Mouse (Mus musculus): ENCODE results near the gene Mdga2. TPM values are rescaled to one million over a fixed set of nuclear protein-coding genes. Genes with fewer than 3 reads are reported as not detected.
A peak's percentile ranks its signal among the peaks of the same experiment; 100 is the strongest.

Gene Mdga2
- polyA plus RNA-seq, 1 experiment from 2014 or later = 8.7 TPM

DNA sequence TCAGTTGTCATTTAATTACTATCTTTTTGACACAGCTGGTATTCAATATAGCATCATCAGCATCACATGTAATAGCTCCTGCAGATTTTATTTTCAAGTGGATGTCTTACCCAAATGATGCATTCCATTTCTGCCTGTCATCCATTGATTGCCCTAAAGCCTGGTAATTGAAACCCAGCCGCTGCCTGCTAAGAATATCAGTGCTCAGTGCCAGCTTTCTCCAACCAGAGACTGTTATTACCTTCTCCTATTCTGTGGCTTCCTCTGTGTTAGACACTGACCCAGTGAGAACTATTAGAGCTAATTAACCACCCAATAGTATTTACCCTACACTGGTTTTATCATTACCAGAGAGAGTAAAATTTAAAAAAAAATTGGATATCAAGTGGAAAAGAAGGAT, 333.7 kb downstream of the Mdga2 start:
- 32% methylated on average over 1 of the region's 1 CpGs for WGBS
- DNase-seq (ENCODE audit: low spot score) = peak; percentile 53
- peak overlapping the region; percentile 49; the same call in 1 of the 2 replicates for H3K27ac ChIP-seq (ENCODE audit: low read depth, low read length)

DNA sequence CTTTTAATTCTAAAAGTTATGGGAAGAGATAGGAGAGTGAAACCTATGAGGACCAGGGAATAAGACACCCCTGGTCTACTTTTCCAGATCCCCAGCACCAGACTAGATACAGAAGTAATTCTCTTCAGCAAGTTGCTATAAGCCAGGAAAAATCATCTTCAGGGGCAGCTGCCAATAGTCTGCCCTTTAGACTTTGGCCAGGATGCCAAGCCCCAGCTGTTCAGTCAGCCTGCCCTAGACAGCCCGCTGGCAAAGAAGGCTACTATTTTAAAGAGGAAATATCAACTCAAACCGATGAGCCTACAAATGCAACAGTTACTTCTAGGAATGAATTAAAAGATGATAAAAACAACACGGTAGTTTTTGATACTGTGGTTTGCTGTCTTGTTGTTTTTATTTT, 356.1 kb downstream of the Mdga2 start:
- ATAC-seq (no peak), DNase-seq (ENCODE audit: low spot score) (no peak)
- Histone ChIP-seq H3K27me3 (replicated peaks; ENCODE audit: control insufficient read depth, insufficient read depth, low read length) (no peaks in the 10 kb centered on the region), H3K9me3 (replicated peaks; ENCODE audit: control insufficient read depth, low read length) (no peaks in the 10 kb centered on the region), H3K27ac (ENCODE audit: low read depth, low read length) (no peak overlapping the region), H3K4me3 (ENCODE audit: low read depth, low read length) (no peak overlapping the region), H3K4me1 (ENCODE audit: control insufficient read depth, insufficient read depth, low read length) (no peaks in the 10 kb centered on the region), H3K36me3 (ENCODE audit: control insufficient read depth, insufficient read depth, low read length) (no peaks in the 10 kb centered on the region), H3K4me2 (ENCODE audit: low read length) (no peak overlapping the region), H3K9ac (ENCODE audit: low read length) (no peak overlapping the region)
- WGBS = 82% methylated on average over 3 of the region's 3 CpGs

More for the DNA sequence above, 333.7 kb downstream of the Mdga2 start:
- Histone ChIP-seq H3K9ac (ENCODE audit: low read length) (no peak overlapping the region), H3K27me3 (replicated peaks; ENCODE audit: control insufficient read depth, insufficient read depth, low read length) (no peaks in the 10 kb centered on the region), H3K4me3 (ENCODE audit: low read depth, low read length) (no peak overlapping the region), H3K36me3 (ENCODE audit: control insufficient read depth, insufficient read depth, low read length) (no peaks in the 10 kb centered on the region), H3K9me3 (replicated peaks; ENCODE audit: control insufficient read depth, low read length) (no peaks in the 10 kb centered on the region), H3K4me2 (ENCODE audit: low read length) (no peak overlapping the region), H3K4me1 (ENCODE audit: control insufficient read depth, insufficient read depth, low read length) (no peaks in the 10 kb centered on the region)
- peak; percentile 54 for ATAC-seq

DNA sequence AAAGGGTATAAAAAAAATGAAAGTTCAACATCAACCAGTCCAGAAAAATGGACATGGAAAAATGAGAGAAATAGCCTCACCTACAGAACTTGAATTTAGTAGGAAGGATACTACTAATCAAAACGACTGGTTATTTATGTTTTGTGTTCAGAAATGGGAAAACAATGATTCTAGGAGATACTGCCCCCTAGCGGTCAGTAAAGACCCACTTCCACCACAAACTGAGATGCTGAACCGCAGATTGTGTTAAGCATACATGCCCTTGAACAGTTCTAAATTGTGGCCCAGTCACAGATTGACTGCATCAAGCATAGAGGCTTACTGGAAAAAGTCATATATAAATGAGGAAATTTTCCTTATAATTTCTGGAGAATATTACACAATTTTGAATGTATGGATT, 369.2 kb downstream of the Mdga2 start:
- Histone ChIP-seq H3K4me2 (ENCODE audit: low read length) (no peak overlapping the region), H3K4me1 (ENCODE audit: control insufficient read depth, insufficient read depth, low read length) (no peaks in the 10 kb centered on the region), H3K4me3 (ENCODE audit: low read depth, low read length) (no peak overlapping the region), H3K27ac (ENCODE audit: low read depth, low read length) (no peak overlapping the region), H3K9ac (ENCODE audit: low read length) (no peak overlapping the region), H3K9me3 (replicated peaks; ENCODE audit: control insufficient read depth, low read length) (no peaks in the 10 kb centered on the region), H3K27me3 (replicated peaks; ENCODE audit: control insufficient read depth, insufficient read depth, low read length) (no peaks in the 10 kb centered on the region), H3K36me3 (ENCODE audit: control insufficient read depth, insufficient read depth, low read length) (no peaks in the 10 kb centered on the region)
- ATAC-seq = no peak
- 15% methylated on average over 3 of the region's 3 CpGs for whole genome bisulfite sequencing
- peak; percentile 58 for DNase-seq (ENCODE audit: low spot score)

DNA sequence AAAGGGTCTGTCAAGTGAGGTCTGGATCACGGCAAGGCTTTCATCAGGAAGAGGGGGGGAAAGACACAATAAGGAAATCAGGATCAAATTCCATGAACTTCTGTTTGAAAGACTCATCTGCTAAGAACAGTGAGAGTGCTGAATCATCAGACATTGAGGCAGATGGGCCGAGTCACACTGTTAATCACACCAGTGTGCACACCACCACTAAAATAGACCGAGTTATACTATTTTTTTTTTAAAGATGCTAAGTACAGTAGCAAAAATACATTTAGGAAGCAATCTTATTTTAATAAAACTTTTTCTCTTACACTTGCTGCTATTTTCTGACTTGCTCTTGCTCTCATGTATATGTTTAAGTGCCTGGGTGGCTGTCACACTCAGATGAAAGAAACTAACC, 382.0 kb downstream of the Mdga2 start:
- Histone ChIP-seq H3K4me2 (ENCODE audit: low read length) (no peak overlapping the region), H3K4me1 (ENCODE audit: control insufficient read depth, insufficient read depth, low read length) (no peaks in the 10 kb centered on the region), H3K27ac (ENCODE audit: low read depth, low read length) (no peak overlapping the region), H3K27me3 (replicated peaks; ENCODE audit: control insufficient read depth, insufficient read depth, low read length) (no peaks in the 10 kb centered on the region), H3K4me3 (ENCODE audit: low read depth, low read length) (no peak overlapping the region), H3K9me3 (replicated peaks; ENCODE audit: control insufficient read depth, low read length) (no peaks in the 10 kb centered on the region), H3K9ac (ENCODE audit: low read length) (no peak overlapping the region), H3K36me3 (ENCODE audit: control insufficient read depth, insufficient read depth, low read length) (no peaks in the 10 kb centered on the region)
- WGBS = 71% methylated on average over 3 of the region's 3 CpGs
- ATAC-seq (no peak), DNase-seq (ENCODE audit: low spot score) (no peak)

DNA sequence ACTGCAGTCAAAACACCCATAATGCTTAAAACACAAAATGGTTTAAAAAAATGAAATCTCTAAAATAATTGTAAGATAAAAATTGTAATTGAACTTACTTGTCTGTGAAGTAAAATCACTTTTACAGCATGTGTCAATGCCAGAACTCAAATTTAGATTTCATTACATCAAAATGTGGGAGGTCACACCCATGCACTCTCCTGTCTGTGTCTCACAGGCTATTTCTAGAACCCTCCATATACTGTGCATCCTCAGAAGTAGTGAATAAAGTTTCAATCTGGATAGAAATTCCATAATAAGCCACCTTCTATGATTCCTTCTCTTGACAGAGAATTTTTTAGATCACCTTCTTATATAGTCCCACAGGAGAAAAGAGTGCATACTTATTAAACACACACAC, 466.7 kb downstream of the Mdga2 start:
- H3K9me3 ChIP-seq (replicated peaks; ENCODE audit: control insufficient read depth, low read length) = no peaks in the 10 kb centered on the region
- H3K36me3 ChIP-seq (ENCODE audit: control insufficient read depth, insufficient read depth, low read length) = no peaks in the 10 kb centered on the region
- no peaks in the 10 kb centered on the region for H3K4me1 ChIP-seq (ENCODE audit: control insufficient read depth, insufficient read depth, low read length)
- no peak overlapping the region for H3K4me2 ChIP-seq (ENCODE audit: low read length)
- DNase-seq (ENCODE audit: low spot score) (no peak), ATAC-seq (no peak)
- H3K9ac ChIP-seq (ENCODE audit: low read length) = no peak overlapping the region
- no peak overlapping the region for H3K4me3 ChIP-seq (ENCODE audit: low read depth, low read length)
- H3K27me3 ChIP-seq (replicated peaks; ENCODE audit: control insufficient read depth, insufficient read depth, low read length) = no peaks in the 10 kb centered on the region
- no peak overlapping the region for H3K27ac ChIP-seq (ENCODE audit: low read depth, low read length)

DNA sequence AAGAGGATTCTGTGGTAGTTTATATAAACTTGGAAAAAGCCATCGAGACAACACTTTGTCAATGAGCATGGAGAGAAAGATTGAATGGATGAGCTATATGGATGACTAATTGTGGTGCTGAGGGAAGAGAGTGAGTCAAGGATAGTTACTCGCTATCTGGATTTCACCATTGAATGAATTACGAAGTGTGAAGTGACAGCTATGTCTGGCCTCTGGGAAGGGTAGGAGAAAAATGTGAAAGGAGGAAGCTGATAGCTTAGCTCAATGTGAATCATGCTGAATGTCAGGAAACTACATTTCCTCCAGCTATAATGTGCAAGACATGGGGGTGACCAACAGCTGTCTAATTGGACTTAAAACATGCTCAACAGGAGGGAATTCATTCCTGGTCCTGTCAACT, 487.8 kb downstream of the Mdga2 start:
- Histone ChIP-seq H3K4me1 (ENCODE audit: control insufficient read depth, insufficient read depth, low read length) (no peaks in the 10 kb centered on the region), H3K4me3 (ENCODE audit: low read depth, low read length) (no peak overlapping the region), H3K9me3 (replicated peaks; ENCODE audit: control insufficient read depth, low read length) (no peaks in the 10 kb centered on the region), H3K36me3 (ENCODE audit: control insufficient read depth, insufficient read depth, low read length) (no peaks in the 10 kb centered on the region), H3K9ac (ENCODE audit: low read length) (no peak overlapping the region), H3K4me2 (ENCODE audit: low read length) (no peak overlapping the region), H3K27ac (ENCODE audit: low read depth, low read length) (no peak overlapping the region), H3K27me3 (replicated peaks; ENCODE audit: control insufficient read depth, insufficient read depth, low read length) (no peaks in the 10 kb centered on the region)
- no peak for DNase-seq (ENCODE audit: low spot score)
- no peak for ATAC-seq
- WGBS = 81% methylated on average over 3 of the region's 3 CpGs

DNA sequence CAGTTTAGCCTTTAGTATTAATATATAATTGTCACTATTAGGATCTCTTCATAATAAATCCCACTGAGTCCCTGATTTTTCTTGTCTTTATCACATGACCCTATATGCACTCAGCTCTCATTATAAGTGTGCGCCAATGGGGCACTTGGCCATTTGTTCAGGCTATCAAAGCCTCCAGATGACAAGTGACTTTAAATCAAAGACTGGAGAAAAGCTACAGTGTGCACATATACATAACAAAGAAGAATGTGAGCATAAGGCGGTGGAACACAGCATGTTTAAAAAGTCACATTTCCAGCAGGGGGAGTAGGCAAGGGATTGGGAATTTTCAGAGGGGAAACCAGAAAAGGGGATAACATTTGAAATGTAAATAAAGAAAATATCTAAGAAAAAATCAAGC, 497.9 kb downstream of the Mdga2 start:
- Histone ChIP-seq H3K9me3 (replicated peaks; ENCODE audit: control insufficient read depth, low read length) (no peaks in the 10 kb centered on the region), H3K27me3 (replicated peaks; ENCODE audit: control insufficient read depth, insufficient read depth, low read length) (no peaks in the 10 kb centered on the region), H3K36me3 (ENCODE audit: control insufficient read depth, insufficient read depth, low read length) (no peaks in the 10 kb centered on the region), H3K27ac (ENCODE audit: low read depth, low read length) (no peak overlapping the region), H3K9ac (ENCODE audit: low read length) (no peak overlapping the region), H3K4me2 (ENCODE audit: low read length) (no peak overlapping the region), H3K4me1 (ENCODE audit: control insufficient read depth, insufficient read depth, low read length) (no peaks in the 10 kb centered on the region), H3K4me3 (ENCODE audit: low read depth, low read length) (no peak overlapping the region)
- peak; percentile 72 for ATAC-seq
- peak; percentile 34 for DNase-seq (ENCODE audit: low spot score)
- WGBS = 39% methylated on average over 2 of the region's 2 CpGs

DNA sequence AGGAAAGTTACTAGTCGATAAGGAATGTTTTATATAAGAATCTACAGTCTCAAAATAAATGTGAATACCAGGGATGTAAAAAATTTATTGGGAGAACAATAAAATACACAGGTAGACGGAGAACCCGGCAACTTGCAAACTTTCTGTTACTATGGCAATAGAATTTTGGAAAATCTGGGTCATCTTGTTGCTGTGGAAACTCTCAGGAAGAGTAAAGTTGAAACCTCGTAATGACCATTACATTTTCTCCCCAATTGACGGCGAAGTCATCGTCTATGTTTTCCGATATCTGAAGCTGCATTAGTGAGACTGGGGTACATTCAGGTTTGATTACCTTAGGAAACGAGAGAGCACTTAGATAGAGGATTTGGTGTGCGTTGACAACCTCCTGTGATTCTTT, 514.0 kb downstream of the Mdga2 start:
- no peak for DNase-seq (ENCODE audit: low spot score)

DNA sequence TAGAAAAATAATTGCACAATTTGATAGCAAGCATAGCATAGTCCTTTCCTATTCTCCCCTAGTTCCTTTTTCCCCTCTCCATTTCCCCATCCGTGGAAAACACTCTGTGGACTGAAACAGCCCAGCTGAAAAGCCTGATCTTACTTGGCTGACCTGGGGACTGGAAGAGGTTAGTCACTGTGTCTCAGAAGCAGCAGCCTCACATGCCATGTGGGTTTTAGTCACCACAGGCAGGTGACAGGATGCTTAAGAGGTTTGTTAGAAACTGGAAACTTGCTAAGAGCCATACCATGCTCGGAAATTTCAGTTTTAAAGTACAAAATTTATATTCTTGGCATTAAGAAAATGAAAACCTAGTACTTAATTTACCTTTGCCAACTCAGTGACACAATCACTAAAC, 514.9 kb downstream of the Mdga2 start:
- H3K4me3 ChIP-seq (ENCODE audit: low read depth, low read length) = no peak overlapping the region
- no peaks in the 10 kb centered on the region for H3K27me3 ChIP-seq (replicated peaks; ENCODE audit: control insufficient read depth, insufficient read depth, low read length)
- H3K4me2 ChIP-seq (ENCODE audit: low read length) = no peak overlapping the region
- no peaks in the 10 kb centered on the region for H3K9me3 ChIP-seq (replicated peaks; ENCODE audit: control insufficient read depth, low read length)
- no peak for ATAC-seq
- H3K36me3 ChIP-seq (ENCODE audit: control insufficient read depth, insufficient read depth, low read length) = no peaks in the 10 kb centered on the region
- no peaks in the 10 kb centered on the region for H3K4me1 ChIP-seq (ENCODE audit: control insufficient read depth, insufficient read depth, low read length)
- 26% methylated on average over 2 of the region's 2 CpGs for WGBS
- DNase-seq (ENCODE audit: low spot score) = no peak
- no peak overlapping the region for H3K9ac ChIP-seq (ENCODE audit: low read length)
- H3K27ac ChIP-seq (ENCODE audit: low read depth, low read length) = no peak overlapping the region

More for the DNA sequence above, 514.0 kb downstream of the Mdga2 start:
- no peak overlapping the region for H3K4me3 ChIP-seq (ENCODE audit: low read depth, low read length)
- ATAC-seq = no peak
- H3K27me3 ChIP-seq (replicated peaks; ENCODE audit: control insufficient read depth, insufficient read depth, low read length) = no peaks in the 10 kb centered on the region
- no peaks in the 10 kb centered on the region for H3K9me3 ChIP-seq (replicated peaks; ENCODE audit: control insufficient read depth, low read length)
- WGBS = 84% methylated on average over 10 of the region's 10 CpGs
- no peak overlapping the region for H3K27ac ChIP-seq (ENCODE audit: low read depth, low read length)
- H3K9ac ChIP-seq (ENCODE audit: low read length) = no peak overlapping the region
- no peaks in the 10 kb centered on the region for H3K36me3 ChIP-seq (ENCODE audit: control insufficient read depth, insufficient read depth, low read length)
- no peaks in the 10 kb centered on the region for H3K4me1 ChIP-seq (ENCODE audit: control insufficient read depth, insufficient read depth, low read length)
- no peak overlapping the region for H3K4me2 ChIP-seq (ENCODE audit: low read length)

DNA sequence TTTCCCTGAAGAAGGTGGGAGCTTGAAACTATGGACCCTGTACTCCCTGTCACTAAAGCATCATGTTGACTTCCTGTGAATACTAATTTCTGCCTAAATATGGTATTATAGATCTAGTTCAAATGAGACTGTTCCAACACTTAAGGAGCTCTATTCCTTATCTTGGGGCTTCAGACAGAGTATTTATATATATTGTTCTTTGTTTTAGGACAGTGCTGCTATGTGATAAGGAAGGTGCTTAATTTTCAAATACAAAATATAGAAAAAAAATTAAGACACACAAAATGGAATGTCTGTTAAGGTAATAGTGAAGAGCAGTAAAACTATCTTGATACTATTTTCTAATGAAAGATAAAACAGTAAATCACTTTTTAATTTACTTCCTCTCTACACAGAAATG, 517.3 kb downstream of the Mdga2 start:
- Histone ChIP-seq H3K27me3 (replicated peaks; ENCODE audit: control insufficient read depth, insufficient read depth, low read length) (no peaks in the 10 kb centered on the region), H3K27ac (ENCODE audit: low read depth, low read length) (no peak overlapping the region), H3K4me2 (ENCODE audit: low read length) (no peak overlapping the region), H3K9ac (ENCODE audit: low read length) (no peak overlapping the region), H3K4me1 (ENCODE audit: control insufficient read depth, insufficient read depth, low read length) (no peaks in the 10 kb centered on the region), H3K36me3 (ENCODE audit: control insufficient read depth, insufficient read depth, low read length) (no peaks in the 10 kb centered on the region), H3K9me3 (replicated peaks; ENCODE audit: control insufficient read depth, low read length) (no peaks in the 10 kb centered on the region), H3K4me3 (ENCODE audit: low read depth, low read length) (no peak overlapping the region)
- DNase-seq (ENCODE audit: low spot score) = no peak
- ATAC-seq = no peak
